Mouse (Mus musculus): ENCODE measurements at regions not wholly inside any gene's neighbourhood (a gene's known extent, or its start where the extent isn't known, plus 50 kb on each side); places are given as distances from the start of the nearest gene placed in this dataset.
A peak's percentile ranks its signal among the peaks of the same experiment; 100 is the strongest.

GRCm38 (mm10) chr12:97529556-97529955 is 729.7 kb downstream of the Galc start:
- DNase-seq (ENCODE audit: inconsistent ontology term), result no peak

- DNase-seq (ENCODE audit: inconsistent ontology term), result no peak
Observed at GRCm38 (mm10) chr12:97525931-97526330, 733.3 kb downstream of the Galc start.

GRCm38 (mm10) chr12:97519834-97520489 is 739.3 kb downstream of the Galc start:
- no peak for DNase-seq (ENCODE audit: inconsistent ontology term)

- DNase-seq (ENCODE audit: inconsistent ontology term), result peak; percentile 85
Observed at GRCm38 (mm10) chr12:97517534-97517933, 741.7 kb downstream of the Galc start.

GRCm38 (mm10) chr12:97515805-97516204 is 743.5 kb downstream of the Galc start:
- DNase-seq (ENCODE audit: inconsistent ontology term), result peak; percentile 62

- DNase-seq (ENCODE audit: inconsistent ontology term), result peak; percentile 12
Observed at GRCm38 (mm10) chr12:97511866-97512265, 747.4 kb downstream of the Galc start.

GRCm38 (mm10) chr12:97501441-97501840 is 757.8 kb downstream of the Galc start:
- no peak for DNase-seq (ENCODE audit: inconsistent ontology term)

GRCm38 (mm10) chr12:97483559-97483958 is 775.7 kb downstream of the Galc start:
- peak; percentile 70 for DNase-seq (ENCODE audit: inconsistent ontology term)

GRCm38 (mm10) chr12:97476466-97477250 is 782.6 kb downstream of the Galc start:
- DNase-seq (ENCODE audit: inconsistent ontology term), result no peak

GRCm38 (mm10) chr12:97475751-97476150 is 783.5 kb downstream of the Galc start:
- DNase-seq (ENCODE audit: inconsistent ontology term), result no peak

GRCm38 (mm10) chr12:97469183-97469582 is 790.1 kb downstream of the Galc start:
- no peak for DNase-seq (ENCODE audit: inconsistent ontology term)

GRCm38 (mm10) chr12:97436141-97436540 is 823.1 kb downstream of the Galc start:
- DNase-seq (ENCODE audit: inconsistent ontology term), result no peak

GRCm38 (mm10) chr12:97434021-97434420 is 825.2 kb downstream of the Galc start:
- DNase-seq (ENCODE audit: inconsistent ontology term), result no peak

- DNase-seq (ENCODE audit: inconsistent ontology term), result no peak
Observed at GRCm38 (mm10) chr12:97432704-97433103, 826.6 kb downstream of the Galc start.

GRCm38 (mm10) chr12:97428252-97428651 is 831.0 kb downstream of the Galc start:
- DNase-seq (ENCODE audit: inconsistent ontology term), result no peak

GRCm38 (mm10) chr12:97424726-97425125 is 834.5 kb downstream of the Galc start:
- no peak for DNase-seq (ENCODE audit: inconsistent ontology term)

GRCm38 (mm10) chr12:97403440-97403839 is 855.8 kb downstream of the Galc start:
- DNase-seq (ENCODE audit: inconsistent ontology term), result no peak

- no peak for DNase-seq (ENCODE audit: inconsistent ontology term)
Observed at GRCm38 (mm10) chr12:97402412-97403396, 856.6 kb downstream of the Galc start.

- no peak for DNase-seq (ENCODE audit: inconsistent ontology term)
Observed at GRCm38 (mm10) chr12:97398582-97398945, 860.7 kb downstream of the Galc start.

- DNase-seq (ENCODE audit: inconsistent ontology term), result no peak
Observed at GRCm38 (mm10) chr12:97397850-97398581, 861.2 kb downstream of the Galc start.

- DNase-seq (ENCODE audit: inconsistent ontology term), result peak; percentile 40
Observed at GRCm38 (mm10) chr12:97361804-97362203, 897.5 kb downstream of the Galc start.
